15 mouse cellular contexts compared by ENCODE assay signal in the genomic region with DNA sequence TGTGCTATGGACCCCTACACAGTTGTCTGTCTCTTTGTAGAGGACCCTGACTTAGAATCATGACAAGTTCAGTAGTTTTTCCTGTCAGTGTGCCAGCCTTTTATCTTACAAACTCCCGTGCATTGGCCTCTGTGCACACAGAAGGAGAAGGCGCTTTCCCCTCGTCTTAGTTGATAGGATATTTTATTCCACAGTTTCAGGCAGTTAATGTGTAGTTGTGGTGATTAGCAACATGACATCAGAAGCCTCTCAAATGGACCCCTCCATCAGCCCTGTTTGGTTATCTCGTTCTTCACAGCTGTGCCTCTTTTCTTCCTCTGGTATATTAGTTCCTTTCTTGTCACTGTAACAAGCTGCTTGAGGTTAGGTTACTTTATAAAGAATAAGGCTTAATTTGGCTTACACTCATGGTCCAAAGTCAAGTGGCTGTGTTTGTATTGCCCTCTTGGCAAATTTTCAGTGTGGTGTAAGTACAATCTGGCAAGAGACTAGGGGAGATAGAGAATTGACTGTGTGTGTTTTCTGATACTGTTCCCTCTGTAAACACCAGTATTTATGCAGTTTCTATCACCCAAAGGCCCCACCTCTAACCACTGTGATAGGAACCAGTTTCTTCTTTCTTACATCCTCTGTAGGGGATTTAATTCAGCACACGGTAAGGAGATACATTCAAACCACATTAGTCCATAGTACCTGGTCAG.
DNase-seq lines count a peak whose midpoint lies in the region; ATAC-seq and TF ChIP-seq lines count a peak whose summit lies in the region.
"Had no signal": no experiment of that assay in that cellular context is flagged by ENCODE, and none has a peak within 500 bp of the region (broad histone marks: within the 10 kb centered on the region; RNA-seq: fewer than 3 reads in every experiment).

No protein-coding gene starts in this region.

- H3K9ac ChIP-seq in heart, embryonic 12.5 days, result no peak overlapping the region
- no peak overlapping the region for H3K9ac ChIP-seq in liver, postnatal 0 days (replicated peaks)
- H3K9ac ChIP-seq: embryonic facial prominence, embryonic 12.5 days; hindbrain, embryonic 12.5 days; limb, embryonic 13.5 days; midbrain, embryonic 13.5 days had no signal

- H3K4me2 ChIP-seq in heart, embryonic 12.5 days, result no peak overlapping the region
- H3K4me2 ChIP-seq in liver, postnatal 0 days (ENCODE audit: low read depth, low read length), result no peak overlapping the region
- H3K4me2 ChIP-seq: embryonic facial prominence, embryonic 12.5 days; hindbrain, embryonic 12.5 days; limb, embryonic 13.5 days; midbrain, embryonic 13.5 days had no signal

- DNase-seq in heart, postnatal 4 days, result no peak
- DNase-seq in CD4-positive helper T cell, adult 2 months (ENCODE audit: low read depth, low spot score), result peak; percentile 26
- DNase-seq in liver, postnatal 0 days, result no peak
- no peak for DNase-seq in layer of hippocampus, adult 9-11 months
- no peak for DNase-seq in adrenal gland, postnatal 10 days
- no peak for DNase-seq in layer of hippocampus, adult 2 months (ENCODE audit: low spot score in 2 of 2)
- DNase-seq: lung, postnatal 14 days; thymus, postnatal 4 days had no signal

- TF ChIP-seq EP300 in liver, postnatal 0 days (IDR thresholded peaks at IDR 0.05; ENCODE audit: low read depth), result peak; percentile 94

- peak overlapping the region; percentile 28; the same call in 1 of the 2 replicates for H3K27ac ChIP-seq in heart, embryonic 12.5 days (ENCODE audit: poor library complexity, severe bottlenecking)
- H3K27ac ChIP-seq in liver, postnatal 0 days (ENCODE audit: low read depth), result no peak overlapping the region
- no peak overlapping the region for H3K27ac ChIP-seq in layer of hippocampus, adult 2 months
- H3K27ac ChIP-seq: embryonic facial prominence, embryonic 12.5 days; hindbrain, embryonic 12.5 days; kidney, postnatal 0 days; limb, embryonic 13.5 days had no signal

- H3K9me3 ChIP-seq in heart, embryonic 12.5 days (replicated peaks), result no peaks in the 10 kb centered on the region
- no peaks in the 10 kb centered on the region for H3K9me3 ChIP-seq in liver, postnatal 0 days (ENCODE audit: low read length)
- H3K9me3 ChIP-seq: embryonic facial prominence, embryonic 12.5 days; hindbrain, embryonic 12.5 days; limb, embryonic 13.5 days; midbrain, embryonic 13.5 days had no signal

- no peak overlapping the region for H3K4me3 ChIP-seq in heart, embryonic 12.5 days
- H3K4me3 ChIP-seq in liver, postnatal 0 days (ENCODE audit: low read depth, low read length), result no peak overlapping the region
- no peak overlapping the region for H3K4me3 ChIP-seq in layer of hippocampus, adult 2 months
- H3K4me3 ChIP-seq: embryonic facial prominence, embryonic 12.5 days; hindbrain, embryonic 12.5 days; limb, embryonic 13.5 days; midbrain, embryonic 13.5 days had no signal

- no peak for TF ChIP-seq CTCF in liver, postnatal 0 days (IDR thresholded peaks at IDR 0.05; ENCODE audit: low read depth)
- no peak for TF ChIP-seq CTCF in layer of hippocampus, adult 2 months (conservative IDR thresholded peaks at IDR 0.05)

- no peak for ATAC-seq in heart, embryonic 12.5 days (ENCODE audit: insufficient number of reproducible peaks, low FRiP score)
- peak; percentile 68 for ATAC-seq in common myeloid progenitor, adult 5-6 weeks (replicated peaks; ENCODE audit: low read depth, poor library complexity, severe bottlenecking)
- ATAC-seq in liver, postnatal 0 days, result peak; percentile 83
- ATAC-seq: midbrain, embryonic 13.5 days had no signal

- peaks cover 69% of the 10 kb centered on the region for H3K4me1 ChIP-seq in heart, embryonic 12.5 days (replicated peaks)
- H3K4me1 ChIP-seq in liver, postnatal 0 days (ENCODE audit: insufficient read depth), result peaks cover 28% of the 10 kb centered on the region

- peaks cover 9% of the 10 kb centered on the region for H3K36me3 ChIP-seq in heart, embryonic 12.5 days
- H3K36me3 ChIP-seq in liver, postnatal 0 days (replicated peaks; ENCODE audit: insufficient read depth, low read length), result no peaks in the 10 kb centered on the region
- H3K36me3 ChIP-seq: midbrain, embryonic 13.5 days had no signal

- WGBS in heart, embryonic 12.5 days, result 40% methylated on average over 5 of the region's 5 CpGs
- WGBS in liver, postnatal 0 days (ENCODE audit: insufficient replicate concordance), result 49% methylated on average over 5 of the region's 5 CpGs

- no peaks in the 10 kb centered on the region for H3K27me3 ChIP-seq in heart, embryonic 12.5 days (replicated peaks)
- H3K27me3 ChIP-seq in liver, postnatal 0 days (ENCODE audit: insufficient read depth, low read length), result no peaks in the 10 kb centered on the region
- H3K27me3 ChIP-seq: embryonic facial prominence, embryonic 12.5 days; hindbrain, embryonic 12.5 days; limb, embryonic 13.5 days; midbrain, embryonic 13.5 days had no signal
